22 mouse cellular contexts compared by ENCODE assay signal in genomic region chr13:43778021-43778649, GRCm38 (mm10). TPM values are rescaled to one million over a fixed set of nuclear protein-coding genes. Genes with fewer than 3 reads are reported as not detected.
DNase-seq lines count a peak whose midpoint lies in the region; ATAC-seq and TF ChIP-seq lines count a peak whose summit lies in the region.
"Had no signal": no experiment of that assay in that cellular context is flagged by ENCODE, and none has a peak within 500 bp of the region (broad histone marks: within the 10 kb centered on the region; RNA-seq: fewer than 3 reads in every experiment).

No protein-coding gene starts in this region.

- H3K4me2 ChIP-seq in lung, embryonic 16.5 days (ENCODE audit: low read depth, low read length), result no peak overlapping the region
- H3K4me2 ChIP-seq in CH12.LX (ENCODE audit: insufficient read depth, low read depth, poor library complexity, severe bottlenecking), result peak overlapping the region; percentile 90
- no peak overlapping the region for H3K4me2 ChIP-seq in kidney, embryonic 14.5 days (replicated peaks; ENCODE audit: low read depth, low read length)
- H3K4me2 ChIP-seq: embryonic facial prominence, embryonic 13.5 days; heart, embryonic 12.5 days; hindbrain, embryonic 14.5 days; limb, embryonic 15.5 days; liver, embryonic 15.5 days; midbrain, embryonic 15.5 days; neural tube, embryonic 15.5 days had no signal

- in situ Hi-C loops in CH12.LX (cut with MboI; ENCODE audit: low pct_ligation_motif_present, low pct_unique_long_range_greater_than_20kb, low sequenced_read_pairs), result no loop called here

- H3K36me3 ChIP-seq in lung, embryonic 16.5 days (ENCODE audit: control insufficient read depth, insufficient read depth, low read length), result no peaks in the 10 kb centered on the region
- H3K36me3 ChIP-seq in CH12.LX (replicated peaks in 1 of 2; ENCODE audit: control insufficient read depth in 1 of 2, insufficient read depth in 1 of 2, low read length in 1 of 2), result no peaks in the 10 kb centered on the region
- no peaks in the 10 kb centered on the region for H3K36me3 ChIP-seq in splenic B cell, adult 2 months (ENCODE audit: control insufficient read depth, insufficient read depth, low read length, poor library complexity, severe bottlenecking)
- H3K36me3 ChIP-seq in kidney, embryonic 14.5 days (ENCODE audit: control insufficient read depth, insufficient read depth, low read length), result no peaks in the 10 kb centered on the region
- H3K36me3 ChIP-seq: embryonic facial prominence, embryonic 13.5 days; heart, embryonic 12.5 days; limb, embryonic 15.5 days; liver, embryonic 15.5 days; midbrain, embryonic 15.5 days; neural tube, embryonic 15.5 days had no signal

- TF ChIP-seq RAD21 in CH12.LX (IDR thresholded peaks at IDR 0.05; ENCODE audit: low read depth, low read length), result no peak; the same call in none of the 2 replicates

- H3K79me2 ChIP-seq in CH12.LX (replicated peaks; ENCODE audit: control insufficient read depth, extremely low read depth, insufficient read depth, poor library complexity, severe bottlenecking), result peaks cover under 1% of the 10 kb centered on the region; the same call in 1 of the 2 replicates

- ATAC-seq in lung, embryonic 16.5 days (ENCODE audit: low read depth), result no peak
- ATAC-seq in kidney, embryonic 14.5 days (ENCODE audit: low FRiP score, low TSS enrichment), result no peak
- ATAC-seq: intestine, postnatal 0 days; midbrain, embryonic 15.5 days had no signal

- DNase-seq in lung, postnatal 14 days, result no peak
- peak; percentile 88 for DNase-seq in CH12.LX (ENCODE audit: extremely low read depth)
- DNase-seq in induced T-regulatory cell, adult 2 months (ENCODE audit: low read depth), result peak; percentile 82
- peak; percentile 70 for DNase-seq in splenic B cell, adult 2 months (ENCODE audit: low read depth, low spot score)
- no peak for DNase-seq in cerebellum, postnatal 4 days (ENCODE audit: low spot score in 2 of 2)
- DNase-seq: adrenal gland, postnatal 36 days; cerebellum, adult 8-10 months; right cerebral cortex, postnatal 14 days; thymus, postnatal 14 days had no signal

- WGBS in lung, embryonic 16.5 days, result 15% methylated on average over 6 of the region's 6 CpGs
- WGBS in kidney, embryonic 14.5 days, result 64% methylated on average over 6 of the region's 6 CpGs

- TF ChIP-seq EP300 in CH12.LX (IDR thresholded peaks at IDR 0.05; ENCODE audit: low read length), result peak; percentile 92

- TF ChIP-seq POLR2A in CH12.LX (IDR thresholded peaks at IDR 0.05; ENCODE audit: low read depth, low read length), result no peak; the same call in 1 of the 2 replicates

- H3K4me1 ChIP-seq in lung, embryonic 16.5 days (replicated peaks; ENCODE audit: control insufficient read depth, insufficient read depth, low read length), result peaks cover 28% of the 10 kb centered on the region
- peaks cover 45 to 69% of the 10 kb centered on the region in 2 experiments for H3K4me1 ChIP-seq in CH12.LX (ENCODE audit: control insufficient read depth in 1 of 2, insufficient read depth in 2 of 2)
- H3K4me1 ChIP-seq in kidney, embryonic 14.5 days (ENCODE audit: control insufficient read depth, insufficient read depth, low read length), result 0 out of 2 replicates have a peak, but pooled peaks cover 11% of the 10 kb centered on the region
- H3K4me1 ChIP-seq: liver, embryonic 15.5 days; megakaryocyte, embryonic 14.5 days had no signal

- peak overlapping the region; percentile 83 for H3K27ac ChIP-seq in lung, embryonic 16.5 days (ENCODE audit: low read length)
- peak overlapping the region; percentile 100 for H3K27ac ChIP-seq in CH12.LX (ENCODE audit: insufficient read depth, low read depth)
- H3K27ac ChIP-seq in kidney, embryonic 14.5 days (ENCODE audit: low read depth, low read length), result no peak overlapping the region
- H3K27ac ChIP-seq: embryonic facial prominence, embryonic 13.5 days; hindbrain, embryonic 14.5 days; layer of hippocampus, adult 2 months; limb, embryonic 15.5 days; liver, embryonic 15.5 days; midbrain, embryonic 15.5 days; neural tube, embryonic 15.5 days had no signal

- no peak overlapping the region for H3K9ac ChIP-seq in lung, embryonic 16.5 days (ENCODE audit: low read length)
- peak overlapping the region; percentile 69 for H3K9ac ChIP-seq in CH12.LX (ENCODE audit: insufficient read depth, low read depth)
- H3K9ac ChIP-seq in kidney, embryonic 14.5 days (ENCODE audit: low read depth, low read length), result no peak overlapping the region
- H3K9ac ChIP-seq: embryonic facial prominence, embryonic 13.5 days; heart, embryonic 12.5 days; hindbrain, embryonic 14.5 days; limb, embryonic 15.5 days; liver, embryonic 15.5 days; midbrain, embryonic 15.5 days; neural tube, embryonic 15.5 days had no signal

- H3K4me3 ChIP-seq in lung, embryonic 16.5 days (ENCODE audit: low read length), result no peak overlapping the region
- H3K4me3 ChIP-seq in CH12.LX (replicated peaks in 1 of 3; ENCODE audit: low read depth in 2 of 3, low read length in 2 of 3, poor library complexity in 1 of 3), result peak overlapping the region in 1 of 3 experiments; percentile 42
- no peak overlapping the region for H3K4me3 ChIP-seq in kidney, embryonic 14.5 days (ENCODE audit: low read length)
- H3K4me3 ChIP-seq: embryonic facial prominence, embryonic 13.5 days; heart, embryonic 12.5 days; layer of hippocampus, adult 2 months; limb, embryonic 15.5 days; liver, embryonic 15.5 days; megakaryocyte, embryonic 14.5 days; midbrain, embryonic 15.5 days; neural tube, embryonic 15.5 days had no signal

- H3K27me3 ChIP-seq in lung, embryonic 16.5 days (ENCODE audit: control insufficient read depth, insufficient read depth, low read depth, low read length), result no peaks in the 10 kb centered on the region
- no peaks in the 10 kb centered on the region for H3K27me3 ChIP-seq in CH12.LX (replicated peaks)
- H3K27me3 ChIP-seq in splenic B cell, adult 2 months (ENCODE audit: control insufficient read depth, insufficient read depth, low read length, poor library complexity, severe bottlenecking), result no peaks in the 10 kb centered on the region
- H3K27me3 ChIP-seq in kidney, embryonic 14.5 days (ENCODE audit: control insufficient read depth, insufficient read depth, low read length), result no peaks in the 10 kb centered on the region; the same call in 1 of the 2 replicates
- H3K27me3 ChIP-seq: midbrain, embryonic 15.5 days had no signal

- no peak for TF ChIP-seq CTCF in CH12.LX (conservative IDR thresholded peaks at IDR 0.05 in 1 of 2, IDR thresholded peaks at IDR 0.05 in 1 of 2; ENCODE audit: low read depth in 2 of 2, low read length in 2 of 2)

- dilution Hi-C loops in CH12.LX (cut with MboI; ENCODE audit: extremely low pct_ligation_motif_present, extremely low pct_unique_long_range_greater_than_20kb, low sequenced_read_pairs), result no loop called here

- H3K9me3 ChIP-seq in lung, embryonic 16.5 days (ENCODE audit: control insufficient read depth, low read length), result no peaks in the 10 kb centered on the region
- no peaks in the 10 kb centered on the region for H3K9me3 ChIP-seq in CH12.LX (replicated peaks; ENCODE audit: low read length)
- no peaks in the 10 kb centered on the region for H3K9me3 ChIP-seq in kidney, embryonic 14.5 days (ENCODE audit: control insufficient read depth, low read length)
- H3K9me3 ChIP-seq: embryonic facial prominence, embryonic 13.5 days; heart, embryonic 12.5 days; limb, embryonic 15.5 days; liver, embryonic 15.5 days; megakaryocyte, embryonic 14.5 days; midbrain, embryonic 15.5 days; neural tube, embryonic 15.5 days had no signal

TF ChIP-seq in CH12.LX, 34 proteins besides CTCF, POLR2A, EP300 and RAD21 (continues in another document):
- TF ChIP-seq HCFC1 (IDR thresholded peaks at IDR 0.05; ENCODE audit: low read depth, low read length) (no peak; the same call in 1 of the 2 replicates), MXI1 (IDR thresholded peaks at IDR 0.05; ENCODE audit: low read depth, low read length) (0 out of 2 replicates have a peak, but pooled peaks have one; percentile 59), CHD2 (IDR thresholded peaks at IDR 0.05; ENCODE audit: low read length) (peak; percentile 69), RCOR1 (conservative IDR thresholded peaks at IDR 0.05; ENCODE audit: low read depth, low read length) (peak; percentile 65; the same call in 1 of the 2 replicates), E2F4 (IDR thresholded peaks at IDR 0.05; ENCODE audit: insufficient replicate concordance, low read depth, low read length) (0 out of 2 replicates have a peak, but pooled peaks have one; percentile 7), ETS1 (conservative IDR thresholded peaks at IDR 0.05; ENCODE audit: low read depth, low read length) (peak; percentile 57), IRF4 (IDR thresholded peaks at IDR 0.05; ENCODE audit: low read depth, low read length) (peak; percentile 84), MAX (IDR thresholded peaks at IDR 0.05; ENCODE audit: low read length) (peak; percentile 30; the same call in 1 of the 2 replicates), BHLHE40 (IDR thresholded peaks at IDR 0.05; ENCODE audit: low read depth, low read length) (peak; percentile 60), MEF2A (IDR thresholded peaks at IDR 0.05; ENCODE audit: borderline replicate concordance, low read depth, low read length) (no peak; the same call in 1 of the 2 replicates), ELF1 (IDR thresholded peaks at IDR 0.05; ENCODE audit: low read depth, low read length) (no peak; the same call in 1 of the 2 replicates), MAFK (IDR thresholded peaks at IDR 0.05; ENCODE audit: insufficient replicate concordance, low read length) (peak; percentile 97), MAZ (IDR thresholded peaks at IDR 0.05; ENCODE audit: low read depth, low read length) (peak; percentile 51; the same call in 1 of the 2 replicates), UBTF (IDR thresholded peaks at IDR 0.05; ENCODE audit: low read depth, low read length) (no peak), NELFE (IDR thresholded peaks at IDR 0.05; ENCODE audit: low read depth, low read length) (no peak; the same call in 1 of the 2 replicates), NRF1 (IDR thresholded peaks at IDR 0.05; ENCODE audit: low read depth, low read length) (0 out of 2 replicates have a peak, but pooled peaks have one; percentile 15), SIN3A (IDR thresholded peaks at IDR 0.05; ENCODE audit: low read length) (peak; percentile 62; the same call in 1 of the 2 replicates), CHD1 (IDR thresholded peaks at IDR 0.05; ENCODE audit: low read depth, low read length) (peak; percentile 69; the same call in 1 of the 2 replicates), TCF12 (IDR thresholded peaks at IDR 0.05; ENCODE audit: low read depth, low read length) (peak; percentile 58), MYC (IDR thresholded peaks at IDR 0.05; ENCODE audit: low read depth, low read length) (peak; percentile 58; the same call in 1 of the 2 replicates), JUND (conservative IDR thresholded peaks at IDR 0.05; ENCODE audit: low read depth, low read length) (peak; percentile 72)

RNA-seq across cellular contexts. Expression of gene Cd83, which starts 6.4 kb away (rescaled TPM):
- 12.3 and 14.1 TPM in 2 replicates for polyA plus RNA-seq in lung, embryonic 16.5 days (2015; fragmentation: Nextera tagmentation; extraction: Ambion mirVana)
- 103 and 129 TPM in 2 replicates for total RNA-seq in CH12.LX (2012; rRNA removed)
- total RNA-seq in CH12.LX (2014; rRNA removed), result 298 and 307 TPM in 2 replicates
- 106 and 109 TPM in 2 replicates for polyA plus RNA-seq in CH12.LX (2012; ENCODE audit: insufficient read length, low read depth)
- polyA plus RNA-seq in kidney, embryonic 14.5 days (2014; fragmentation: Nextera tagmentation; extraction: Ambion mirVana), result 26.8 and 34.6 TPM in 2 replicates
- total RNA-seq: MEL had no signal

Comparison
In these comparisons a context has a peak if more than half of its experiments do, and no peak if none do; other contexts are left out.
1. DNase-seq: peak in CH12.LX (single experiment), induced T-regulatory cell, adult 2 months (single experiment) and splenic B cell, adult 2 months (single experiment); none in lung, postnatal 14 days (single experiment) and cerebellum, postnatal 4 days (0 of 2).